Mouse (Mus musculus): ENCODE data around the gene Mip. TPM values are rescaled to one million over a fixed set of nuclear protein-coding genes. Genes with fewer than 3 reads are reported as not detected.

The Mip gene
- polyA plus RNA-seq, 1 experiment from 2014 or later = not detected

DNA sequence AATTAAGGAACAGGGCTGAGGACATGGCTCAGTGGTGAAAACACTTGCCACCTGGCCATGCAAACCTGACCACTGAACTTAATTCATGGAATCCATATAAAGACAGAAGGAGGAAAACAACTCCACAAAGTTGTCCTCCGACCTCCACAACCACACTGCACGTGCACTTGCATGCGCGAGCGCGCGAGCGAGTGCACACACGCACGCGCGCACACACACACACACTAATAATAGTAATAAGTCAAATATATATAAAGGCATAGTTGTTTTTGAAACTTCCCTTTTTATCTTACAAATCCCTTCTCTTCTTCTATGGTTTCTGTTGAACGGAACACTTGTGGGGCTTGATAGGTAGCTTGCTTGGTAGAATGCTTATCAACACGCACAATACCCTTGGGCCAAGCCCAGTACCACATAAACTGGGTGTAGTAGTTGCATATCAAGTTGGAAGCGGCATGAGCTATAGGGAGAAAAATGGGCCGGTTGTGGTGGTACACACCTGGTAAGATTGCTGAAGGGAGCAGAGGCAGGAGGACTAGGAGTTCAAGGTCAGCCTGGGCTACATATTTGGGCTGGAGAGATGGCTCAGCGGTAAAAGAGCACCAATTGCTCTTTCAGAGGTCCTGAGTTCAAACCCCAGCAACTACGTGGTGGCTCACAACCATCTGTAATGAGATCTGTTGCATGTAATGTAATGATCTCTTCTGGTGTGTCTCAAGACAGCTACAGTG lies 7.1 kb upstream of the Mip start:
- Histone ChIP-seq H3K27ac (ENCODE audit: low read depth, low read length) (no peak overlapping the region), H3K36me3 (ENCODE audit: control insufficient read depth, insufficient read depth, low read length) (no peaks in the 10 kb centered on the region), H3K4me1 (ENCODE audit: control insufficient read depth, insufficient read depth, low read length) (no peaks in the 10 kb centered on the region), H3K9ac (ENCODE audit: low read length) (no peak overlapping the region), H3K4me2 (no peak overlapping the region), H3K4me3 (ENCODE audit: low read depth, low read length) (no peak overlapping the region), H3K9me3 (ENCODE audit: control insufficient read depth, low read length) (no peaks in the 10 kb centered on the region), H3K27me3 (ENCODE audit: control insufficient read depth, insufficient read depth, low read length) (no peaks in the 10 kb centered on the region)
- ATAC-seq (ENCODE audit: low FRiP score) (no peak), DNase-seq (ENCODE audit: low spot score, missing footprints) (no peak)
- WGBS = 95% methylated on average over 18 of the region's 18 CpGs

DNA sequence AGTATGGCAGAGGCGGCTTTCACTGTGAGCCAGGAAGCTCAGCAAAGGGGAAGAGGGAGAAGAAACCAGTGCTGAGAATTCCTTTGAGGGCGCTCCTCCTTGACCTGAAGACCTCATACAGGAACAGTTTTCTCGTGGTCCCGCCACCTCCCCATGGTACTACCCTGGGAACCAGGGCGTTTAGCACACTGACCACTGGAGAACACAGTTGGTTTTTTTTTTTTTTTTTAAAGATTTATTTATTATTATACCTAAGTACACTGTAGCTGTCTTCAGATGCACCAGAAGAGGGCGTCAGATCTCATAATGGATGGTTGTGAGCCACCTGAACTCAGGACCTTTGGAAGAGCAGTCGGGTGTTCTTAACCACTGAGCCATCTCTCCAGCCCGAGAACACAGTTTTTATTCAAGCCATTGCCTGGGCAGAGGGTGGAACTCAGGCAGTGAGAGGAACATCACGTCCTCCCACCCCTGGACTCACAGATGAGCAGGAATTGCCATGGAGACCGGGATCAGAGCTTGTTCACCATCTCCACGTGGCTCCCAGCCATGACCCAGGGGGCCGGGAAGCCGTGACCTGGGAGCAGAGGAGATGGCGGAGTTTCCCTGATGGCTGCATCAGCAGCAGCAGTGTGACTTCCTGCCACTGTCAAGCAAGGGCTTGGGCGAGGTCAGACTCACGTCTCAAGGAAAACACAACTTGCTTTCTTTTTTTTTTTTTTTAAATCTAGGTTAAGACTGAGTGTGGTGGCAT lies 3.9 kb upstream of the Mip start:
- H3K9me3 ChIP-seq (ENCODE audit: control insufficient read depth, low read length) = no peaks in the 10 kb centered on the region
- no peak for DNase-seq (ENCODE audit: low spot score, missing footprints)
- peaks cover 10% of the 10 kb centered on the region for H3K4me1 ChIP-seq (ENCODE audit: control insufficient read depth, insufficient read depth, low read length)
- no peaks in the 10 kb centered on the region for H3K36me3 ChIP-seq (ENCODE audit: control insufficient read depth, insufficient read depth, low read length)
- ATAC-seq (ENCODE audit: low FRiP score) = no peak
- H3K9ac ChIP-seq (ENCODE audit: low read length) = no peak overlapping the region
- H3K27me3 ChIP-seq (ENCODE audit: control insufficient read depth, insufficient read depth, low read length) = no peaks in the 10 kb centered on the region
- no peak overlapping the region for H3K4me3 ChIP-seq (ENCODE audit: low read depth, low read length)
- WGBS = 59% methylated on average over 16 of the region's 16 CpGs
- no peak overlapping the region for H3K4me2 ChIP-seq
- H3K27ac ChIP-seq (ENCODE audit: low read depth, low read length) = no peak overlapping the region

DNA sequence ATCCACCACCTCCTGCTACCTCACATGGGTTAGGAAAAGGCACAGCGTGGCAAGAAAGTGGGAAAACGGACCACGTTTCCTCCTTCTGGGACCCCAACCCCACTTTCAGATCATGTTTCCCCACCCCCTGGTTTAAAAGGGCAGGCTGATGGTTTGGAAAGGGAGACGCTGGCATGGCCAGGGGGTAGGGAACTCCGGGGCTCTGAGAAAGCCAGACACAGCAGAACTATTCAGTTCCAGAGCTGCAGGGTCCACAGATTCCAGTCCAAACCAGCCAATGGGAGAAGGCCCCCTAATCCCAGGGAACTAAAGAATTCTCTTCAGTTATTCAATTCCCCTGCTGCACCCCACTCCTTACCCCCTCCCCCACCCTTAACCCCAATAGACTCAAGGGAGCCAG lies 574 bp upstream of the Mip start:
- Histone ChIP-seq H3K4me3 (ENCODE audit: low read depth, low read length) (no peak overlapping the region), H3K27ac (ENCODE audit: low read depth, low read length) (no peak overlapping the region), H3K4me1 (ENCODE audit: control insufficient read depth, insufficient read depth, low read length) (peaks cover 10% of the 10 kb centered on the region), H3K9ac (ENCODE audit: low read length) (no peak overlapping the region), H3K27me3 (ENCODE audit: control insufficient read depth, insufficient read depth, low read length) (no peaks in the 10 kb centered on the region), H3K4me2 (no peak overlapping the region), H3K9me3 (ENCODE audit: control insufficient read depth, low read length) (no peaks in the 10 kb centered on the region), H3K36me3 (ENCODE audit: control insufficient read depth, insufficient read depth, low read length) (no peaks in the 10 kb centered on the region)
- DNase-seq (ENCODE audit: low spot score, missing footprints) (no peak), ATAC-seq (ENCODE audit: low FRiP score) (no peak)
- WGBS = 30% methylated on average over 5 of the region's 5 CpGs

DNA sequence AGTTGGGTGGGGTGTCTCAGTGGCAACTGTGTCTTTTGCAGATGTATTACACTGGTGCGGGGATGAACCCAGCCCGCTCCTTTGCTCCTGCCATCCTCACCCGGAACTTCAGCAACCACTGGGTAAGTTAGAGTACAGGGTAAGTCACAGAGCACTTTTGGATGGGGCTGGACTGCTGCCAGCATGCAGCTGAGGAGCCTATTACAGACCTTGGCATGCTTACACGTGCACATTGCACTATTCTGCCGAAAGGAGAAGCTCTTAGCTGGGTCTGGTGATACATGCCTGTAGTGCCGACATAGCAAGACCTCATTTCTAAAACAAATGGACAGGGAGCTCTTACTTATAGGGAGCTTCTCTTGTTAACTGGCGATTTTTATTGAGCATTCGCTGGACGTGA lies 2.0 kb downstream of the Mip start:
- no peaks in the 10 kb centered on the region for H3K36me3 ChIP-seq (ENCODE audit: control insufficient read depth, insufficient read depth, low read length)
- H3K4me2 ChIP-seq = no peak overlapping the region
- H3K4me3 ChIP-seq (ENCODE audit: low read depth, low read length) = no peak overlapping the region
- ATAC-seq (ENCODE audit: low FRiP score) (no peak), DNase-seq (ENCODE audit: low spot score, missing footprints) (no peak)
- peaks cover 16% of the 10 kb centered on the region for H3K4me1 ChIP-seq (ENCODE audit: control insufficient read depth, insufficient read depth, low read length)
- H3K27me3 ChIP-seq (ENCODE audit: control insufficient read depth, insufficient read depth, low read length) = no peaks in the 10 kb centered on the region
- H3K9ac ChIP-seq (ENCODE audit: low read length) = no peak overlapping the region
- no peak overlapping the region for H3K27ac ChIP-seq (ENCODE audit: low read depth, low read length)
- no peaks in the 10 kb centered on the region for H3K9me3 ChIP-seq (ENCODE audit: control insufficient read depth, low read length)
- WGBS = 90% methylated on average over 9 of the region's 9 CpGs

DNA sequence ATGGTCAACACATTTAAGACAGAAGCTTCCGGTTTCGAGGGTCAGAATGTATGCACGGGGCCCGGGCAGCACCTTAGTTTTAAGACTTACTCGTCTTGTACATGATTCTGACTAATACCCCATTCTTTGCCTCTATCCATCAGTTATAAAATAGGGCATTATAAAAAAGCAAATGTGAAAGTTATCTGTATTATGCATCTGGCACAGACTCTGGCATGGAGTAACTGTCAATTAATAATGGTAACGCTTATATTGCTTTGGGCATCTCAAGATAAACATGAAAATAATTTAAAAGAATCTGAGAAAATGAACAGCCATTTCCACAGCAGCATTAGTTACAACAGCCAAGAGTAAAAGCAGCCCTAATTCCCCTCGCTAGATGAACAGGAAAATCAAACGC lies 2.4 kb downstream of the Mip start:
- Histone ChIP-seq H3K36me3 (ENCODE audit: control insufficient read depth, insufficient read depth, low read length) (no peaks in the 10 kb centered on the region), H3K9ac (ENCODE audit: low read length) (no peak overlapping the region), H3K27ac (ENCODE audit: low read depth, low read length) (no peak overlapping the region), H3K4me3 (ENCODE audit: low read depth, low read length) (no peak overlapping the region), H3K9me3 (ENCODE audit: control insufficient read depth, low read length) (no peaks in the 10 kb centered on the region), H3K27me3 (ENCODE audit: control insufficient read depth, insufficient read depth, low read length) (no peaks in the 10 kb centered on the region), H3K4me2 (no peak overlapping the region), H3K4me1 (ENCODE audit: control insufficient read depth, insufficient read depth, low read length) (peaks cover 18% of the 10 kb centered on the region)
- WGBS = 91% methylated on average over 8 of the region's 8 CpGs
- ATAC-seq (ENCODE audit: low FRiP score) = no peak
- DNase-seq (ENCODE audit: low spot score, missing footprints) = no peak

DNA sequence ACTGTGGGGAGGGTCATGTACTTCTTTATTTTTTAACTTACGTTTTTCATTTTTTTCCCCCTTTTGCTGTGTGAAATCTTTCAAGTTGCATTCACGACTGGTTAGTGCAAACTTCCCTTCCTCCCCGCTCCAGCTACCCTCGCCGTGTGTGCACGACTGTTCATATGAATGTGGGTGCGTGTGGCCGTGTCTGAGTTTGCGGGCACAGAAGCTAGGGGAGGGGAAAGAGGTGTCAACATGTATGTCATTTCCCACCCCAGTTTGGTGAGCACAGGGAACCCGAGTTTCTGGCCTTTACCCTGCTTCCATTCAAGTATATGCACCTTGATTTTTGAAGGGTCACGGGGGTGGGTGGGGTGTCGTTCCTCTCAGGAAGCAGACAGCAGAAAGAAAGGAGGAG lies 4.9 kb downstream of the Mip start:
- ATAC-seq (ENCODE audit: low FRiP score) (no peak), DNase-seq (ENCODE audit: low spot score, missing footprints) (no peak)
- H3K4me3 ChIP-seq (ENCODE audit: low read depth, low read length) = no peak overlapping the region
- H3K36me3 ChIP-seq (ENCODE audit: control insufficient read depth, insufficient read depth, low read length) = no peaks in the 10 kb centered on the region
- H3K27me3 ChIP-seq (ENCODE audit: control insufficient read depth, insufficient read depth, low read length) = no peaks in the 10 kb centered on the region
- H3K9me3 ChIP-seq (ENCODE audit: control insufficient read depth, low read length) = no peaks in the 10 kb centered on the region
- H3K9ac ChIP-seq (ENCODE audit: low read length) = 0 out of 2 replicates have a peak overlapping the region, but pooled peaks have one; percentile 1
- H3K4me1 ChIP-seq (ENCODE audit: control insufficient read depth, insufficient read depth, low read length) = peaks cover 11% of the 10 kb centered on the region
- H3K4me2 ChIP-seq = no peak overlapping the region
- WGBS = 83% methylated on average over 12 of the region's 12 CpGs
- H3K27ac ChIP-seq (ENCODE audit: low read depth, low read length) = no peak overlapping the region

DNA sequence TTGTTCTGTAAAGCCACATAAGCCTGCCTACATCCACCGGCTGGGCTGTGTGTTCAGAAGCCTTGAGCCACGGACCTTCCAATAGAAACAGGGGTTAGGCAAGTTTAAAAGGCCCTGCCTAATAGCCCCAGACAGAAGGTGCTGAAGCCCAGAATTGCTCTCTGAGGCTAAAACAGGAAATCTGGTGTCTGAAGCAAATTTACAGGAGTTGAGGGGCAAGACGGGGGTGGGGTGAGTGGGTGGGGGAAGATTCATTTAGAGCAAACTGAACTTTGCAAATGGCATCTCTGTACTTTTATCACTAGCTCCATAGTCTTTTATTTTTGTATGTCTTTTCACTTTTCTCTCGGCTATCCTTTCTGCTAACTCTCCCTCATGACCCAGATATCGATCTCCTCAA lies 5.5 kb downstream of the Mip start:
- no peak for DNase-seq (ENCODE audit: low spot score, missing footprints)
- Histone ChIP-seq H3K36me3 (ENCODE audit: control insufficient read depth, insufficient read depth, low read length) (no peaks in the 10 kb centered on the region), H3K27me3 (ENCODE audit: control insufficient read depth, insufficient read depth, low read length) (no peaks in the 10 kb centered on the region), H3K4me3 (ENCODE audit: low read depth, low read length) (peak overlapping the region; percentile 53), H3K4me1 (ENCODE audit: control insufficient read depth, insufficient read depth, low read length) (peaks cover 8% of the 10 kb centered on the region), H3K27ac (ENCODE audit: low read depth, low read length) (peak overlapping the region; percentile 84; the same call in 1 of the 2 replicates), H3K9ac (ENCODE audit: low read length) (peak overlapping the region; percentile 72), H3K9me3 (ENCODE audit: control insufficient read depth, low read length) (no peaks in the 10 kb centered on the region), H3K4me2 (peak overlapping the region; percentile 43)
- 23% methylated on average over 5 of the region's 5 CpGs for WGBS
- no peak for ATAC-seq (ENCODE audit: low FRiP score)

DNA sequence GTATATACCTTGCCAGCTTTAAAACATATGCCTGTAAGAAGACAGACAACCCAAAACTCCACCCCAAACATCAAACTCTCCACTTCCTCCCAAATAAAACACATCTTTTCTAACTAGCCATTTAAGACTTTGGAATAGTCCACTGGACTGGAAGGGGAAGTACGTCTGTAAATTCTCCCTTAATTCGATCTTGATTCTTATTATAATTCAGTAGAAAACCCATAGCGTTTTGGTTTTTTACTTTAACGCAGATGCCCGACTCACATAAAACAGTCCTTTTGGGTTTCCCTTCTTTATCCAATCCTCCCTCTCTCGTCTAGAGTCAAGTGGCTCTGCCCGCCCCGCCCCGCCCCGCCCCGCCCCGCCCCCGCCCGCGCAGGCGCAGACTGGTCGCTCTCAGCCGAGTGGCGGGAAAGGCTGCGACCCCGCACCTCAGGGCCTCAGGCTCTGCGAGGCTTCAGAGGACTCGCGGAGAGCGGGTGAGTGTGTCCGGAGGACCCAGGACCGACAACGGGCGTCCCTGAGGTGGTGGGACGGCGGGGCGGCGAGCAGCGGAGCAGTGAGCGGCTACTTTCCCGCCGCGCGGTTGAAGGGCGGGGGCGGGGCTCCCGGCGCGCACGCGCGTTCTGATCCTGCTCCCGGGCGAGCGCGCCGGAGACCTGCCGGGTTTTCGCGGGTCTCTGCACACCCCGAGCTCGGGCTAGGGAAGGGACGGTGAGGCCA lies 6.2 kb downstream of the Mip start, which contains the start of gene Timeless:
TSS of gene Timeless (plus strand) at position 369 of the 723 bp plus-strand sequence.
- peak within 1 kb of the TSS; percentile 84 for H3K27ac ChIP-seq (ENCODE audit: low read depth, low read length)
- DNase-seq (ENCODE audit: low spot score, missing footprints) (peak; percentile 99), ATAC-seq (ENCODE audit: low FRiP score) (peak; percentile 92)
- no peaks in the 10 kb centered on the region for H3K27me3 ChIP-seq (ENCODE audit: control insufficient read depth, insufficient read depth, low read length)
- peaks cover 8% of the 10 kb centered on the region for H3K4me1 ChIP-seq (ENCODE audit: control insufficient read depth, insufficient read depth, low read length)
- H3K4me3 ChIP-seq (ENCODE audit: low read depth, low read length) = peak within 1 kb of the TSS; percentile 53
- H3K36me3 ChIP-seq (ENCODE audit: control insufficient read depth, insufficient read depth, low read length) = no peaks in the 10 kb centered on the region
- peak within 1 kb of the TSS; percentile 72 for H3K9ac ChIP-seq (ENCODE audit: low read length)
- H3K9me3 ChIP-seq (ENCODE audit: control insufficient read depth, low read length) = no peaks in the 10 kb centered on the region
- WGBS = under 1% methylated on average over 57 of the region's 58 CpGs
- peak within 1 kb of the TSS; percentile 43 for H3K4me2 ChIP-seq

All from midbrain, embryonic 11.5 days (tissue).